Mouse (Mus musculus): ENCODE measurements around the gene Traf3. TPM values are rescaled to one million over a fixed set of nuclear protein-coding genes. Genes with fewer than 3 reads are reported as not detected.

Traf3 gene
- polyA plus RNA-seq, 1 experiment = not detected

DNA sequence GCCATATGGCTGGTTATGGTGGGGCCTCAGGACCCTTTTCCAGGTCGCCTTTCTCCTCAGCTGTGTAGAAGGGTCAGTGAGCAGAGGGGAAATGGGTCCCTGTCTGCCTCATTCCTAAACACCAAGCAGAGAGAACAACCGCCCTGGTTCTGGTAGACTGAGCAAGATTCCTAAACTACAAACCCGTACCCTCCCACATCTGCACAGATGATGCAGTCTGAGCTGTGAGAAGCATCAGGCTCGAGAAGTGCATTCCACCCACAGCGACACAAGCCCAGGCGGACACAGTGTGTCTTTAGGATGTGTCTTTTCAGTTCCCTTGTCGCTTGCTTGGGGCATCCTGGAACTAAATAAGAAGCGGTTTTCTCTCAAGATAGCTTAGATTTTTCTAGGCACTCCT, 83.9 kb downstream of the Traf3 start:
- no peak for TF ChIP-seq GATA1 (IDR thresholded peaks at IDR 0.05; ENCODE audit: low read length)

DNA sequence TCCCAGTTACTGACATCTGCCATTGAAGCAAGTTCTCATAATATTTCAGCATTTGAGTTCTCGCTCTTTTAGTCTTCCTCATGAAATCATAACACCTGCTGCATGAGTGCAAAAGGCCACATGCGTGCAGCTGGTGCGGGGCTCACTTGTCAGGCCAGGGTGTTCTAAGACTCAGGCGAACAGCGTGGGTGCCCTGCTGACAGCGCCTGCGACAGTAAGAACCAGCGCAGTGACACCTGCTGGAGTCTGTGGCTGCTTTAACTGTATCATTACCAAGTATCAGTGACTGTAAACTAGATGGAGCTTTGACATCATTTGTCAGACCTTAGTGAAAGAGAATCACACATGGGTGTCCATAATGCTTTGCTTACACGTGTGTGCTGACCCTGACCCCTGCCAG, 85.1 kb downstream of the Traf3 start:
- TF ChIP-seq GATA1 (IDR thresholded peaks at IDR 0.05; ENCODE audit: low read length) = no peak

- TF ChIP-seq GATA1 (IDR thresholded peaks at IDR 0.05; ENCODE audit: low read length) = no peak
Observed at GRCm38 (mm10) chr12:111263650-111264049, 97.5 kb downstream of the Traf3 start.

DNA sequence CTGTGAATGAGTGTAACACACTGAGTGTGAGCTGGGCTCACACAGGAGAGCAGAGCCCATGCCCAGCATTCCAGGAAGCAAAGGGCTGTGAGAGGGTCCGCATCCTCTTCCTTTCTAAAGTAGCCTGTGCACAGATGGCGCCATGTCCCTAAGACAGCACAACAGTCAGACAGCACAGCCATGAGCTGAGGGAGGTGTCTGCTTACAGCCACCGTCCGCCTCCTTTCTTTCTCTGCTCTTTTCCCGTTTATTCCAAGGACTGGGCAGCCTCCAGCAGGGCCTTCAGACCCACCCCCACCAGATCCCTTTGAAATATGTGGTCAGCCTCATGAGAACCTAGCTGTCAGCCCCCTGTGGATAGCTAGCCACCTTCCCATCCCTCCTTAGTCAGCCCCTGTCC, 99.0 kb downstream of the Traf3 start:
- TF ChIP-seq GATA1 (IDR thresholded peaks at IDR 0.05; ENCODE audit: low read length) = no peak

- TF ChIP-seq GATA1 (IDR thresholded peaks at IDR 0.05; ENCODE audit: low read length) = no peak
Observed at GRCm38 (mm10) chr12:111266592-111266991, 100.4 kb downstream of the Traf3 start.

DNA sequence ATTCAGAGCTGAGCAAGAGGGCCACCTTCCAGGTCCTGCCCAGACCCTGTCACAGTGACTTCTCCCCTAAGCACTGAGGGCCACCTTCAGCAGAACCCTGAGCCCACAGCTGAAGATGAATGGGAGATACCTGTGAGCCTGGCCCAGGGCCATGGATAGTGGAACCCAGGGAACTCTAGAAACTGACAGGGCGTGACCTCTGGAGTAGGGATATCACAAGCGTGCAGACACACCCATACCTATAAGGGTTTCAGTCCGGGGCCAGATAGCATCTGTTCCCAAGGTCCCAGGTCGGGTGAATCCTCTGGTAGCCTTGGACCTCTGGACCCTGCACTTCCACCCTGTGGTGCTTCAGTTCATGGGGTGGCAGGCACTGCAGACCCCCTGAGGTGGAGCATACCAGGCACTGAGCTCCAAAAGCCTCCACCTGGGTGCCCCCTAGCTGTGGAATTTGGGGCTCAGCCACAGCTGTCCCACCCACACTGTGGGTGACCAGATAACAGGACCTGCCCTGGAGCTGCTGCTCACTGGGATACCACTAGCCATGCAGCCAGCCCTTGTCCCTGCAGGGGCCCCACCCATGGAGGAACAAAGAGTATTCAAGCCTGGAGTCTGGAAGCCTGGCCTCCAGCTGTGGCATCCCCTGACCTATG, 101.6 kb downstream of the Traf3 start:
- TF ChIP-seq GATA1 (IDR thresholded peaks at IDR 0.05; ENCODE audit: low read length) = no peak

GRCm38 (mm10) chr12:111270629-111271277, 104.6 kb downstream of the Traf3 start, which contains the start of gene Amn:
Gene Amn, plus strand, starts transcription at chr12:111271095.
- no peak for TF ChIP-seq GATA1 (IDR thresholded peaks at IDR 0.05; ENCODE audit: low read length)

- no peak for TF ChIP-seq GATA1 (IDR thresholded peaks at IDR 0.05; ENCODE audit: low read length)
Observed at GRCm38 (mm10) chr12:111271406-111271805, 105.2 kb downstream of the Traf3 start.

GRCm38 (mm10) chr12:111271966-111272365, 105.8 kb downstream of the Traf3 start:
- TF ChIP-seq GATA1 (IDR thresholded peaks at IDR 0.05; ENCODE audit: low read length) = no peak

- no peak for TF ChIP-seq GATA1 (IDR thresholded peaks at IDR 0.05; ENCODE audit: low read length)
Observed at GRCm38 (mm10) chr12:111272420-111272819, 106.2 kb downstream of the Traf3 start.

GRCm38 (mm10) chr12:111274006-111274405, 107.8 kb downstream of the Traf3 start:
- no peak for TF ChIP-seq GATA1 (IDR thresholded peaks at IDR 0.05; ENCODE audit: low read length)

GRCm38 (mm10) chr12:111274447-111275149, 108.4 kb downstream of the Traf3 start:
- TF ChIP-seq GATA1 (IDR thresholded peaks at IDR 0.05; ENCODE audit: low read length) = no peak

DNA sequence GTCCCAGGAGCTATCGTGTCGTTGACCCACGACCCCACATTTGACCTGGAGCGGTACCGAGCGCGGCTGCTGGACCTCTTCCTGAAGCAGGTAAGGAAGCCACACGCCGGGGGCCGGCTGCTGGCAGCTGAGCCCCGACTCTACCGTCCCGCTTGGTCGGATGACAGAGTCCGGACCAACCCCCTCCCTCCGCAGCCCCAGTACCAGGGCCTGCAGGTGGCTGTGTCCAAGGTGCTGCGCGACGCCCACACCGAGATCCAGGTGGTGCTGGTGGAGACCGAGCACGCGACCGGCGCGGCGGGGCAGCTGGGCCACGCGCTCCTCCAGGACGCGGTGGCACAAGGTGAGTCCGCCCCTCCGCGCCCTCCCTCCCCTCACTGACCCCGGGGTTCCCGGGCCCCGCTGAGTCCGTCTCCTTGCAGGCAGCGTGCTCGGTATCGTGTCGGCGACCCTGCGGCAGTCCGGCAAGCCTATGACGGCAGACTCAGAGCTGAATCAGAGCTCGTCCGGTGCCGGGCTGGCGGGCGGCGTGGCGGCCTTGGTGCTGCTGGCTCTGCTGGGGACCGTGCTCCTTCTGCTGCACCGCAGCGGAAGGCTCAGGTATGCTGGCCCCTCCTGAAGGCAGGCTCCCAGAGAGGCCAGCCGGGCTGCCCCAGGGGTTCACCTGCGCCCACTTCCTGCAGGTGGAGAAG, 109.1 kb downstream of the Traf3 start:
- TF ChIP-seq GATA1 (IDR thresholded peaks at IDR 0.05; ENCODE audit: low read length) = no peak

GRCm38 (mm10) chr12:111276371-111276770, 110.2 kb downstream of the Traf3 start:
- TF ChIP-seq GATA1 (IDR thresholded peaks at IDR 0.05; ENCODE audit: low read length) = no peak

- no peak for TF ChIP-seq GATA1 (IDR thresholded peaks at IDR 0.05; ENCODE audit: low read length)
Observed at GRCm38 (mm10) chr12:111283573-111283972, 117.4 kb downstream of the Traf3 start.

DNA sequence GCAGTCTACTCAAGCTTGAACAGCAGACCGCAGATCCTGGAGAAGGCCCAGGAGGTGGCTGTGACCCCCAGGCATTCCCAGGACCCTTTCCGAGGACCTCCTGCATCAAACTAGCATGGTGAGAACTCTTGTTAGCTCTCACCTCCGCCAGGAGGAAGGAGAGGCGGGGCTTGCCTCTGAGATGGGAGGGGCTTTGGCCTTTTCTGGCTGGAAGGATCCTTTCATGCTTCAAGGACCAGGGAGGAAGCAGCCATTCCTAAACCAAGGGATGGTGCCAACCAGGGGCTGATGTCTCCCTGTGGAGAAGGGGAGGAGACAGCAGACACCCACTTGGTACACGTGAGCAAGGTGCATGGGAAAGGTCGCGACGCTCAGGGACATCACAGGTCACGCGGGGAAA, 118.4 kb downstream of the Traf3 start:
- no peak for TF ChIP-seq GATA1 (IDR thresholded peaks at IDR 0.05; ENCODE audit: low read length)

Data from G1E-ER4 (cell line).